Comparison of ENCODE assay signal across 8 mouse cellular contexts in genomic region chrX:36903115-36903768, GRCm38 (mm10). TPM values are rescaled to one million over a fixed set of nuclear protein-coding genes. Genes with fewer than 3 reads are reported as not detected.
DNase-seq lines count a peak whose midpoint lies in the region; ATAC-seq lines count a peak whose summit lies in the region.

No protein-coding gene starts in this region.

- no peaks in the 10 kb centered on the region for H3K27me3 ChIP-seq in hindbrain, embryonic 12.5 days

- ATAC-seq in hindbrain, embryonic 12.5 days (ENCODE audit: low FRiP score), result peak; percentile 94

- DNase-seq in Muller cell, postnatal 12 days (ENCODE audit: inconsistent ontology term), result peak; percentile 85
- peak; percentile 94 for DNase-seq in cerebellum, adult 9-11 months
- peak; percentile 90 to 95 for DNase-seq in frontal cortex, adult 2 months (ENCODE audit: extremely low spot score in 1 of 2, low spot score in 1 of 2)
- peak; percentile 90 to 96 for DNase-seq in layer of hippocampus, postnatal 14 days (ENCODE audit: low spot score in 2 of 2)
- peak; percentile 92 for DNase-seq in lung, postnatal 14 days
- DNase-seq in retina, adult 2 months (ENCODE audit: low read depth, low spot score), result peak; percentile 78
- peak; percentile 90 to 93 for DNase-seq in thymus, postnatal 36 days

- peak overlapping the region; percentile 52 for H3K4me2 ChIP-seq in hindbrain, embryonic 12.5 days (replicated peaks)

- no peaks in the 10 kb centered on the region for H3K36me3 ChIP-seq in hindbrain, embryonic 12.5 days

- peak overlapping the region; percentile 71 for H3K9ac ChIP-seq in hindbrain, embryonic 12.5 days

- peak overlapping the region; percentile 56 for H3K4me3 ChIP-seq in hindbrain, embryonic 12.5 days

- H3K4me1 ChIP-seq in hindbrain, embryonic 12.5 days, result no peaks in the 10 kb centered on the region

- 21% methylated on average over 31 of the region's 32 CpGs for WGBS in hindbrain, embryonic 12.5 days

- H3K27ac ChIP-seq in hindbrain, embryonic 12.5 days, result peak overlapping the region; percentile 85

- H3K9me3 ChIP-seq in hindbrain, embryonic 12.5 days (replicated peaks), result no peaks in the 10 kb centered on the region

RNA-seq across cellular contexts. Expression of gene Nkrf, which starts 0.5 kb away (rescaled TPM):
- 17.9 and 19.8 TPM in 2 replicates for polyA plus RNA-seq in frontal cortex, adult 2 months (2012; rRNA removed)
- 8.7 and 9.8 TPM in 2 replicates for polyA plus RNA-seq in hindbrain, embryonic 12.5 days (2016; fragmentation: Nextera tagmentation; extraction: Ambion mirVana)
- total RNA-seq in layer of hippocampus, postnatal 14 days (2021), result 10 to 100 TPM; 27.7 to 29.5 TPM

RNA-seq across cellular contexts. Expression of gene C330007P06Rik, which starts 29.3 kb away (rescaled TPM):
- 26.7 and 29.0 TPM in 2 replicates for polyA plus RNA-seq in frontal cortex, adult 2 months (2012; rRNA removed)
- 30.5 and 32.0 TPM in 2 replicates for polyA plus RNA-seq in hindbrain, embryonic 12.5 days (2016; fragmentation: Nextera tagmentation; extraction: Ambion mirVana)
- 10 to 100 TPM; 30.3 to 34.9 TPM for total RNA-seq in layer of hippocampus, postnatal 14 days (2021)

RNA-seq across cellular contexts. Expression of gene Ube2a, which starts 29.5 kb away (rescaled TPM):
- polyA plus RNA-seq in frontal cortex, adult 2 months (2012; rRNA removed), result 42.8 and 48.8 TPM in 2 replicates
- 109 and 111 TPM in 2 replicates for polyA plus RNA-seq in hindbrain, embryonic 12.5 days (2016; fragmentation: Nextera tagmentation; extraction: Ambion mirVana)
- total RNA-seq in layer of hippocampus, postnatal 14 days (2021), result 10 to 100 TPM; 56.5 to 59.6 TPM

Comparison
In these comparisons a context has a peak if more than half of its experiments do, and no peak if none do; other contexts are left out.
1. Peak in every context shown above with its lines: DNase-seq, ATAC-seq, H3K4me3 ChIP-seq and H3K27ac ChIP-seq.